Mouse (Mus musculus) limb, embryonic 13.5 days (tissue): ENCODE results near the gene Natd1. TPM values are rescaled to one million over a fixed set of nuclear protein-coding genes. Genes with fewer than 3 reads are reported as not detected.
A peak's percentile ranks its signal among the peaks of the same experiment; 100 is the strongest.
"Not testable (repeated sequence)": the region's sequence is repeated elsewhere in the genome, so short reads cannot be mapped to it uniquely, and the experiment has no call there.

Experiments
- ATAC-seq: fragments of 200-750 bp; cut with Nextera tagmentation; 2 replicates; pipeline ENCODE4 v1.8.0; 2017; ENCODE audit warnings: low read depth, moderate number of reproducible peaks, moderate TSS enrichment; ENCODE audit not compliant: low FRiP score
- H3K27ac ChIP-seq: fragments of 300-500 bp; sonication (generic); 2 replicates; pipeline ENCODE4 v1.5.1; 2015; ENCODE audit warnings: inconsistent platforms, mild to moderate bottlenecking, moderate library complexity
- H3K27me3 ChIP-seq: fragments of 300-500 bp; sonication (generic); 2 replicates; pipeline ENCODE4 v1.6.1; 2015; ENCODE audit warnings: mild to moderate bottlenecking, inconsistent platforms
- H3K36me3 ChIP-seq: fragments of 300-500 bp; sonication (generic); 2 replicates; pipeline ENCODE4 v1.6.1; 2015; ENCODE audit warnings: inconsistent platforms, mild to moderate bottlenecking, moderate library complexity
- H3K4me1 ChIP-seq: fragments of 300-500 bp; sonication (generic); 2 replicates; pipeline ENCODE4 v1.6.1; 2015; ENCODE audit warnings: inconsistent platforms
- H3K4me2 ChIP-seq: fragments of 300-500 bp; sonication (generic); replicated peaks from 2 replicates; pipeline ENCODE4 v1.6.1; 2015; ENCODE audit warnings: inconsistent platforms, mild to moderate bottlenecking, moderate library complexity
- H3K4me3 ChIP-seq: fragments of 300-500 bp; sonication (generic); 2 replicates; pipeline ENCODE4 v1.5.1; 2015; ENCODE audit warnings: moderate library complexity, mild to moderate bottlenecking, inconsistent platforms
- H3K9ac ChIP-seq: fragments of 300-500 bp; sonication (generic); 2 replicates; pipeline ENCODE4 v1.6.1; 2015; ENCODE audit warnings: mild to moderate bottlenecking, inconsistent platforms
- H3K9me3 ChIP-seq: fragments of 300-500 bp; sonication (generic); 2 replicates; pipeline ENCODE4 v1.6.1; 2016; ENCODE audit warnings: inconsistent platforms
- WGBS: fragments of 180-500 bp; shearing (Covaris S2); methylation state at CpG from one replicate; pipeline ENCODE4 v1.1.7; 2015; 5-methylcytosine and 5-hydroxymethylcytosine counted together
- polyA plus RNA-seq: library from polyadenylated mRNA; unstranded; fragments of >200 nt; fragmentation: Nextera tagmentation; extraction: Ambion mirVana; gene quantifications from 2 replicates; pipeline ENCODE4 v1.2.1, GENCODE M21; 2015

Natd1 gene
- polyA plus RNA-seq, 1 experiment from 2014 or later = 22.3 TPM

- H3K9ac ChIP-seq = no peak overlapping the region
- ATAC-seq = no peak
- H3K27ac ChIP-seq = no peak overlapping the region
- no peak overlapping the region for H3K4me3 ChIP-seq
- no peaks in the 10 kb centered on the region for H3K9me3 ChIP-seq
- no peaks in the 10 kb centered on the region for H3K27me3 ChIP-seq
- no peak overlapping the region for H3K4me2 ChIP-seq
- H3K36me3 ChIP-seq = peaks cover 1% of the 10 kb centered on the region; the same call in 1 of the 2 replicates
- WGBS = 86% methylated on average over 4 of the region's 4 CpGs
- H3K4me1 ChIP-seq = peaks cover 31% of the 10 kb centered on the region
These were observed 34.0 kb downstream of the Natd1 start for GRCm38 (mm10) chr11:60880559-60880958.

DNA sequence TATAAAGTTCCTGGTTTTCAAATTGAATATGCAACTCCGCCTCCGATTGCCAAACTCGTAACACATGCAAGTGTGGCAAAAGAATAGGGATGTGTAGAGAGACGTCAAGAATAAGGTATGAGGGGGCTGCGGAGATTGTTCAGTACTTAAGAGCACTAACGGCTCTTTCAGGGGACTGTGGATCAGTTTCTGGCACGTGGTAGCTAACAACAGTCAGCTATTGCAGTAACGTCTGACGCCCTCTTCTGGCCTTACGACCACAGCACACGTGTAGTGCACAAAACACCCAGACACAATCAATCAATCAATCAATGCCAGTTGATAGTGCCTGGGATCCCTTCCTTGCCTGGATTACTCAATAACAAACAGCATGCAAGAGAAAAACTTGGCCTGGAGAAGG is 35.1 kb downstream of the Natd1 start:
- Histone ChIP-seq H3K27me3 (no peaks in the 10 kb centered on the region), H3K4me1 (peaks cover 42% of the 10 kb centered on the region), H3K4me3 (peak overlapping the region; percentile 97), H3K9ac (peak overlapping the region; percentile 93), H3K4me2 (peak overlapping the region; percentile 74), H3K36me3 (peaks cover 9% of the 10 kb centered on the region), H3K9me3 (no peaks in the 10 kb centered on the region), H3K27ac (peak overlapping the region; percentile 95)
- WGBS = under 1% methylated on average over 11 of the region's 11 CpGs
- ATAC-seq = no peak

DNA sequence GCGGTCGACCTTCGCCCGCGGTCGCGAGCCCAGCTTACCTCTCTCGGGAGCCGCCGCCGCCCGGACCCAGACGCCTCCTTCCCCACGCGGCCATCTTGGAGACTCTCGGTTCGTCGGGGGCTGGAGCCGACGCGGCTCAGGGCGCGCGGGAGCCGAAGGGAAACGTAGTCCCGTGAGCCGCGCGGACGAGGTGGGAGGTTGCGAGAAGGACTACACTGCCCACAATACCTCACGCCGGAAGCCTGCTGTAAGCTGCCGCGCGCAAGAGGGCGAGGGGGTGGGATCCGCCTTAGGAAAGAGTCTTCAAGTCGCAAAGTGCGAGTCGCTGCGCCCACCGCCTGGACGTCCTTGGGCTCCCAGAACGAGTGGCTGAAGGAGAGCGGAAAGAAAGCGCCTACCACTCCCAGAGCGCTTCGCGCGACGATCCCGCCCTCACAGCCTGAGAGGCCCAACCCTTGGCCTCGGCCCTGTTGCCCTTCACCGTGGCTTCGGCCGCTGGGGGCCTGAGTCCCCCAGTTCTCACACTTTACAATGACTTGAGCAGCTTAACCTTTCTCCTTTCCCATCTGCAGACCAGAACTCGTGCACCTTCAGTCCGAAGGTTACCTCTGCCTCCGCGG is 35.8 kb downstream of the Natd1 start, which contains the start of gene Tmem11:
Gene Tmem11, minus strand, starts transcription at position 598 of the 620 bp plus-strand sequence.
- Histone ChIP-seq H3K27me3 (no peaks in the 10 kb centered on the region), H3K9ac (peak within 1 kb of the TSS; percentile 93), H3K36me3 (peaks cover 13% of the 10 kb centered on the region), H3K27ac (peak within 1 kb of the TSS; percentile 95), H3K4me2 (peak within 1 kb of the TSS; percentile 74), H3K4me3 (peak within 1 kb of the TSS; percentile 97), H3K9me3 (no peaks in the 10 kb centered on the region), H3K4me1 (peaks cover 47% of the 10 kb centered on the region)
- under 1% methylated on average over 62 of the region's 62 CpGs for WGBS
- peak; percentile 99 for ATAC-seq

GRCm38 (mm10) chr11:60878056-60878612 is 36.4 kb downstream of the Natd1 start:
- ATAC-seq = peak; percentile 60
- Histone ChIP-seq H3K9me3 (no peaks in the 10 kb centered on the region), H3K27ac (peak overlapping the region; percentile 95), H3K9ac (peak overlapping the region; percentile 93), H3K4me2 (peak overlapping the region; percentile 74), H3K27me3 (no peaks in the 10 kb centered on the region), H3K36me3 (peaks cover 13% of the 10 kb centered on the region), H3K4me1 (peaks cover 47% of the 10 kb centered on the region), H3K4me3 (peak overlapping the region; percentile 97)
- under 1% methylated on average over 48 of the region's 52 CpGs for WGBS

GRCm38 (mm10) chr11:60873101-60873500 is 41.4 kb downstream of the Natd1 start:
- peaks cover 49% of the 10 kb centered on the region for H3K4me1 ChIP-seq
- no peak for ATAC-seq
- no peak overlapping the region for H3K4me3 ChIP-seq
- peaks cover 34% of the 10 kb centered on the region for H3K36me3 ChIP-seq
- 91% methylated on average over 6 of the region's 6 CpGs for WGBS
- H3K9me3 ChIP-seq = no peaks in the 10 kb centered on the region
- H3K27me3 ChIP-seq = no peaks in the 10 kb centered on the region
- no peak overlapping the region for H3K9ac ChIP-seq
- H3K4me2 ChIP-seq = no peak overlapping the region
- H3K27ac ChIP-seq = no peak overlapping the region

DNA sequence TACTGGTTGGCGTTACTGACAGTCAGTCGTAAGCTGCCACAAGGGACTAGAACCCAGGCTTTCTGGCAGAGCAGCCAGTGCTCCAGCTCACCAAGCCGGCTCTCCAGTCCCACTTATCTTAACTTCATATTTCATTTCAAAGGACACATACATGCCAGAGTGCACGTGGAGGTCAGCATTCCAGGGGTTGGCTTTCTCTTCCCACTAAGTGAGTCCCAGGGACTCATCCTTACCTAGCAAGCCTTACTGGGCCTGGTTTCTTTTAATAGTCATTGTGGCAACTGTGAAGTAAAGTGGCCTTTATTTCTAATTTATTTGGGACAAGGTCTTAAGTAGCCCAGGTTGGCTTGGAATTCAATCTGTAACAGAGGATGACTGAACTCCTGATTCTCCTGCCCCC is 43.1 kb downstream of the Natd1 start:
- Histone ChIP-seq H3K4me3 (no peak overlapping the region), H3K27ac (no peak overlapping the region), H3K4me2 (no peak overlapping the region), H3K36me3 (peaks cover 39% of the 10 kb centered on the region), H3K4me1 (peaks cover 39% of the 10 kb centered on the region), H3K9me3 (no peaks in the 10 kb centered on the region), H3K27me3 (no peaks in the 10 kb centered on the region), H3K9ac (no peak overlapping the region)
- WGBS = 71% methylated on average over 4 of the region's 4 CpGs
- ATAC-seq = no peak

DNA sequence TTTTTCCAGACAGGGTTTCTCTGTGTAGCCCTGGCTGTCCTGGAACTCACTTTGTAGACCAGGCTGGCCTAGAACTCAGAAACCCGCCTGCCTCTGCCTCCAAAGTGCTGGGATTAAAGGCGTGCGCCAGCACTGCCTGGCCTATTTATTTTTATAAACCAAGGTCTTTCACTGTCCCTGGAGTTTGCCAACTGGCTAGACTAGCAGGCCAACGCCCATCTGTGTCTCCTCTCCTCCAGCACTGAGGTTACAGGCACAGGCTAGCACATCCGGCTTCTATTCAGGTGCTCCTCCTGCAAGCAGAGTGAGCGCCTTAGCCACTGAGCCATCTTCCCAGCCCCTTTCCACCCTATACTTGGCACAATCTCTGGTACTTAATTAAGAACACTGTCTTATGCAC is 45.1 kb downstream of the Natd1 start:
- H3K27ac ChIP-seq, H3K4me3 ChIP-seq, H3K9ac ChIP-seq, H3K9me3 ChIP-seq, ATAC-seq, H3K27me3 ChIP-seq, H3K4me2 ChIP-seq: not testable (repeated sequence)
- H3K4me1 ChIP-seq = peaks cover 33% of the 10 kb centered on the region
- WGBS = 94% methylated on average over 6 of the region's 6 CpGs
- H3K36me3 ChIP-seq = peaks cover 40% of the 10 kb centered on the region

- Histone ChIP-seq H3K4me3 (no peak overlapping the region), H3K4me1 (peaks cover 40% of the 10 kb centered on the region; the same call in 1 of the 2 replicates), H3K27me3 (no peaks in the 10 kb centered on the region), H3K4me2 (no peak overlapping the region), H3K9me3 (no peaks in the 10 kb centered on the region), H3K36me3 (peaks cover 50% of the 10 kb centered on the region), H3K27ac (no peak overlapping the region), H3K9ac (no peak overlapping the region)
- no peak for ATAC-seq
- 76% methylated on average over 8 of the region's 8 CpGs for WGBS
These were observed 46.6 kb downstream of the Natd1 start for GRCm38 (mm10) chr11:60867904-60868303.

DNA sequence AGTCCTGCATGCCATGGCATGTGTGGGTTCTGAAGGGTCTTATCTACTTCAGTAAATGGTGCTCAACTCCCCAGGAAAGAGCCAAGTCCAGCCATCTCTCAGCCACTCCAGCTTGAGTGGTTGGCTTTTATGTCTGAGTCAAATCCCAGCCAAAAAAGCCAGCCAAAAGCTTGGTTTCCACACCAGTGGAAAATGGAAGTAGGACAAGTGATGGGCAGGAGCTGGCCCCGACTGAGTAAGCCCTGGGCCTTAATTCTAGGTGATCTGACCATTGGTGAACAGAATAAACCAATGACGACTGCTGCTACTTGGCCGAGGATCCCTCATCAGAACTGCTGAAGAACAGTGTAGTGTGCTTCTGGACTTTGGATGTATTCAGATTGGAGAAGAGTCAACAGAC is 47.1 kb downstream of the Natd1 start:
- no peaks in the 10 kb centered on the region for H3K27me3 ChIP-seq
- WGBS = 88% methylated on average over 3 of the region's 3 CpGs
- no peak overlapping the region for H3K4me2 ChIP-seq
- H3K36me3 ChIP-seq = peaks cover 52% of the 10 kb centered on the region
- no peak overlapping the region for H3K27ac ChIP-seq
- no peak overlapping the region for H3K9ac ChIP-seq
- no peak for ATAC-seq
- H3K4me1 ChIP-seq = peaks cover 36% of the 10 kb centered on the region; the same call in 1 of the 2 replicates
- no peaks in the 10 kb centered on the region for H3K9me3 ChIP-seq
- no peak overlapping the region for H3K4me3 ChIP-seq

DNA sequence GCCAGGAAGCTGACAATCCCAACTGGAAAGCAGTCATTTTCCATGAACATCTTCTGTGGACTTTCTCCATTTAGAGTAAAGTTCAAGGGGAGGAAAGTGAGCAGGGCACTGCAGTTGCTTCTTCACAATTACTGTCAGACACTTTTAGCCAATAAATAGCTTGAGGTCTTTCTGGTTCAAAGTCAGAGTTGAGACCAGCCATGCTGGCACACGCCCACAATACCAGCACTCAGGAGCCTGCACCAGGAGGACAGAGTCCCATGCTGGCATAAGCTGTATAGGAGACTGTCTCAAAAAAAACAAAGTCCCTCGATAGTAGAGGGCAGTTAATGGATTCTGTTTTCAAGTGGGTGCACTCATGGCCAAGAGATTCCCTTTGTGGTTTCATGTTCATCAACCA is 48.5 kb downstream of the Natd1 start:
- H3K9me3 ChIP-seq = no peaks in the 10 kb centered on the region
- 69% methylated on average over 2 of the region's 2 CpGs for WGBS
- H3K9ac ChIP-seq = no peak overlapping the region
- H3K4me1 ChIP-seq = peaks cover 30% of the 10 kb centered on the region; the same call in 1 of the 2 replicates
- H3K4me2 ChIP-seq = no peak overlapping the region
- ATAC-seq = no peak
- H3K36me3 ChIP-seq = peaks cover 67% of the 10 kb centered on the region
- no peak overlapping the region for H3K4me3 ChIP-seq
- no peaks in the 10 kb centered on the region for H3K27me3 ChIP-seq
- no peak overlapping the region for H3K27ac ChIP-seq

DNA sequence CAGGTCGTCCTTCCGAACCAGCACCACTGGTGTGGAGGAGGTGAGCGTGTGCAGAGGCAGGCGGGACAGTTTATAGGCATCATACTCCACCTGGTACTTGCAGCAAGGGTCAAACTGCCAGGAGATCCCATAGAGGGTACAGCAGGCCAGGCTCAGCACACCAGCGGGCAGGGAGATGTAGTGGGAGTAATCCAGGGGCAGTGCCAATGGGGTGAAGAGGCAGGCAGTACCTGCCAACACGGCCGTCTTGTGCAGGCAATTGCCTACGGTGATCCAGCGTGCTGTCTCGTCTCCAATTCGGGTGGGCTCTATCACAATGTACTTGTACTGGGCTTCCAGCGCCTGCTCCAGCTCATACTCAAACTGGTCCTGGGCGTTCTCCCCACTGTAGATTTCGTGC is 49.6 kb downstream of the Natd1 start:
- Histone ChIP-seq H3K9ac (no peak overlapping the region), H3K4me1 (peaks cover 30% of the 10 kb centered on the region; the same call in 1 of the 2 replicates), H3K27ac (no peak overlapping the region), H3K4me2 (no peak overlapping the region), H3K27me3 (no peaks in the 10 kb centered on the region), H3K36me3 (peaks cover 65% of the 10 kb centered on the region), H3K9me3 (no peaks in the 10 kb centered on the region), H3K4me3 (no peak overlapping the region)
- WGBS = 89% methylated on average over 14 of the region's 14 CpGs
- no peak for ATAC-seq

- H3K4me3 ChIP-seq = no peak overlapping the region
- H3K9me3 ChIP-seq = no peaks in the 10 kb centered on the region
- H3K27me3 ChIP-seq = no peaks in the 10 kb centered on the region
- peaks cover 30% of the 10 kb centered on the region; the same call in 1 of the 2 replicates for H3K4me1 ChIP-seq
- WGBS = 95% methylated on average over 2 of the region's 2 CpGs
- H3K36me3 ChIP-seq = peaks cover 62% of the 10 kb centered on the region
- H3K27ac ChIP-seq = no peak overlapping the region
- no peak for ATAC-seq
- no peak overlapping the region for H3K4me2 ChIP-seq
- H3K9ac ChIP-seq = no peak overlapping the region
These were observed 50.4 kb downstream of the Natd1 start for GRCm38 (mm10) chr11:60864166-60864565.
